Mouse (Mus musculus) ES-Bruce4 (cell line): ENCODE measurements around the gene Olfr1270. TPM values are rescaled to one million over a fixed set of nuclear protein-coding genes. Genes with fewer than 3 reads are reported as not detected.

Experiments
- H3K27ac ChIP-seq: 2 replicates; pipeline ENCODE4 v1.5.1; 2012; ENCODE audit warnings: low read length, inconsistent platforms; ENCODE audit not compliant: insufficient read depth
- H3K27me3 ChIP-seq: 2 replicates; pipeline ENCODE4 v1.6.1; 2012; ENCODE audit warnings: mild to moderate bottlenecking, low read length, inconsistent platforms; ENCODE audit not compliant: control insufficient read depth, poor library complexity, insufficient read depth, severe bottlenecking
- H3K36me3 ChIP-seq: 2 replicates; pipeline ENCODE4 v1.6.1; 2012; ENCODE audit warnings: inconsistent platforms, mild to moderate bottlenecking, low read length, moderate library complexity; ENCODE audit not compliant: control insufficient read depth, poor library complexity, insufficient read depth, severe bottlenecking
- H3K4me1 ChIP-seq: one replicate; pipeline ENCODE4 v1.8.1; 2011; ENCODE audit warnings: low read length; ENCODE audit not compliant: control insufficient read depth, insufficient read depth
- H3K4me3 ChIP-seq: 2 replicates; pipeline ENCODE4 v1.5.1; 2011; ENCODE audit warnings: low read depth, mild to moderate bottlenecking, low read length
- H3K9ac ChIP-seq: 2 replicates; pipeline ENCODE4 v1.6.1; 2012; ENCODE audit warnings: low read depth, mild to moderate bottlenecking, inconsistent platforms; ENCODE audit not compliant: poor library complexity, severe bottlenecking
- H3K9me3 ChIP-seq: replicated peaks from 2 replicates; pipeline ENCODE4 v1.6.1; 2012; ENCODE audit warnings: mild to moderate bottlenecking, low read length, inconsistent platforms; ENCODE audit not compliant: control insufficient read depth, poor library complexity, insufficient read depth, severe bottlenecking
- CTCF ChIP-seq: IDR thresholded peaks from one replicate; pipeline ENCODE4 v1.8.1; 2011; ENCODE audit warnings: low read depth, low read length
- EP300 ChIP-seq: IDR thresholded peaks from 2 replicates; pipeline ENCODE4 v1.6.1; 2011; ENCODE audit warnings: low read depth, low read length; ENCODE audit not compliant: insufficient read depth
- POLR2A ChIP-seq: IDR thresholded peaks from one replicate; pipeline ENCODE4 v1.8.1; 2011; ENCODE audit warnings: low read length; ENCODE audit not compliant: insufficient read depth
- polyA plus RNA-seq: library from polyadenylated mRNA; stranded (reverse); fragments of >200 nt; gene quantifications from 2 replicates; pipeline ENCODE4 v1.2.4, GENCODE M21; 2011; ENCODE audit warnings: low read depth; ENCODE audit not compliant: missing spikeins, insufficient read depth, insufficient read length

The Olfr1270 gene
- polyA plus RNA-seq, 1 experiment: not detected

- Histone ChIP-seq H3K9ac (no peak within 1 kb of the TSS), H3K27me3 (no peaks in the 10 kb centered on the region), H3K27ac (no peak within 1 kb of the TSS), H3K9me3 (no peaks in the 10 kb centered on the region), H3K4me1 (no peaks in the 10 kb centered on the region), H3K4me3 (no peak within 1 kb of the TSS), H3K36me3 (no peaks in the 10 kb centered on the region)
- TF ChIP-seq POLR2A (no peak), EP300 (no peak), CTCF (no peak)
Measured at GRCm38 (mm10) chr2:90142196-90142595, 10.7 kb downstream of the Olfr1270 start, which contains the start of gene Olfr32. Gene Olfr32, minus strand, starts transcription at chr2:90142296.

DNA sequence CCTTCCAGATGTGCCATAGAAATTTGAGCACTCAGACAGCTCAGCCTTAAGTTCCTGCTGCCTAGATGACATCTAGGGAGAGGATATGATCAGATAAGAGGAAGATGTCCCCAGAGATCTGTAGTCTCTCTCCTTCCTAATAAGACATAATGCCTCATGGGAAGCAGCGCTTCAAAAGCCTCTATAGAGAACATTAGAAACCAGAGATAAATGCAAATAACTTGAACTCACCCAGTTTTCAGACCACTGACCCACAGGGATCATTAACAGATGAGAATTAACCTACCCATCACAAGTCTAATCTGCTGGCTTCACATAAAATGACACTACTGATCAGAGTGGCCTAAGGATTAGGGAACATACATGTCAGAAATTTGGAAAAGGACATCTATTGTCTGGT is 31.6 kb downstream of the Olfr1270 start, which contains the start of gene Olfr1269:
Olfr1269 (minus strand) TSS at position 101 of the 400 bp plus-strand sequence.
- H3K4me3 ChIP-seq: no peak within 1 kb of the TSS
- no peaks in the 10 kb centered on the region for H3K4me1 ChIP-seq
- no peaks in the 10 kb centered on the region for H3K27me3 ChIP-seq
- TF ChIP-seq CTCF (no peak), EP300 (no peak), POLR2A (no peak)
- no peaks in the 10 kb centered on the region for H3K36me3 ChIP-seq
- no peak within 1 kb of the TSS for H3K27ac ChIP-seq
- no peaks in the 10 kb centered on the region for H3K9me3 ChIP-seq
- no peak within 1 kb of the TSS for H3K9ac ChIP-seq

Other genes with a start within 250 kb of the Olfr1270 start
- gene Olfr1258, start 225.8 kb downstream of the Olfr1270 start, polyA plus RNA-seq: not detected in 2 replicates
- gene Olfr1259, start 204.4 kb downstream of the Olfr1270 start, polyA plus RNA-seq: not detected in 2 replicates
- not detected in 2 replicates for gene Olfr1260, start 178.8 kb downstream of the Olfr1270 start, polyA plus RNA-seq
- gene Olfr1261, start 161.9 kb downstream of the Olfr1270 start, polyA plus RNA-seq: not detected in 2 replicates
- gene Olfr1262, start 152.9 kb downstream of the Olfr1270 start, polyA plus RNA-seq: not detected in 2 replicates
- gene Olfr1263, start 141.0 kb downstream of the Olfr1270 start, polyA plus RNA-seq: not detected in 2 replicates
- not detected in 2 replicates for gene Olfr1264, start 127.5 kb downstream of the Olfr1270 start, polyA plus RNA-seq
- gene Olfr1265, start 117.8 kb downstream of the Olfr1270 start, polyA plus RNA-seq: not detected in 2 replicates
- gene Olfr140, start 89.5 kb downstream of the Olfr1270 start, polyA plus RNA-seq: not detected in 2 replicates
- not detected in 2 replicates for gene Olfr1269, start 31.7 kb downstream of the Olfr1270 start, polyA plus RNA-seq
- not detected in 2 replicates for gene Olfr32, start 10.8 kb downstream of the Olfr1270 start, polyA plus RNA-seq
- not detected in 2 replicates for gene Olfr1506, start 71.4 kb upstream of the Olfr1270 start, polyA plus RNA-seq
- gene Olfr142, start 104.5 kb upstream of the Olfr1270 start, polyA plus RNA-seq: not detected in 2 replicates
- gene Olfr1271, start 117.9 kb upstream of the Olfr1270 start, polyA plus RNA-seq: 0.11 TPM in 1 of 2 replicates, not detected in the other
- gene Olfr1272, start 139.8 kb upstream of the Olfr1270 start, polyA plus RNA-seq: not detected in 2 replicates
- 1.1 and 1.6 TPM in 2 replicates for gene Gm13769, start 169.1 kb upstream of the Olfr1270 start, polyA plus RNA-seq
- gene Olfr1274-ps, start 245.6 kb upstream of the Olfr1270 start, polyA plus RNA-seq: not detected in 2 replicates